Mouse (Mus musculus) embryonic stem cell, embryonic (primary cell): ENCODE data around the gene Ncapd3.

Experiments
- CTCF ChIA-PET, 4 experiments: fragments of 300-600 bp in 2 of 4; fragments of 350-600 bp in 2 of 4; sonication (Branson Sonifier 250); formaldehyde crosslinking; loops; one replicate each; lab custom pipeline; 2022; ENCODE audit warnings: inconsistent platforms in 2 of 4; lab: Charles Lee
- POLR2A ChIA-PET, 4 experiments: fragments of 300-600 bp in 2 of 4; fragments of 350-600 bp in 2 of 4; sonication (Branson Sonifier 250); formaldehyde crosslinking; loops; one replicate each; lab custom pipeline; 2022; ENCODE audit warnings: antibody characterized with exemption in 4 of 4, inconsistent platforms in 1 of 4; lab: Charles Lee

Ncapd3 gene

DNA sequence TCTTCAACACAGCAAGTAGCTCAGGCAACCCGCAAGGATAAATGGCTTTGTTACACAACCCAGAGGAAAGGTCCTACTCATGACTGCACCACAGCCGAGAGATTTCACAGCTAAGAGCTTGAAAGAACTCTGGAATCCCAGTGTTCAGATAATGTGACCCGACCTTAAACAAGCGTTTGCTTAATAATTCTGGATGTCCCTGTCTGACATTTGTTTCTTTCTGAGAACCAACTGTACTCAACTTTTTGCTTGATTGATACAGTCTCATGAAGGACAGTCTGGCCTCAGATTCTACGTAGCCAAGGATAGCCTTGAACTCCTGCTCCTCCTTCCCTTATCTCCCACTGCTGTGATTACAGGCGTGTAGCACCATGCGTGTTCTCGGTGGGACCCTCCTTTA is 106.7 kb downstream of the Ncapd3 start:
- ChIA-PET CTCF (interaction anchor here in 1 of 4 experiments (0.7 kb wide), 1 partner anchor 32 kb away, joined by 3 read pairs; no protein-coding TSS in a partner anchor), POLR2A (interaction anchor here in 1 of 4 experiments (0.8 kb wide), 1 partner anchor 8 kb away, joined by 3 read pairs; no protein-coding TSS in a partner anchor)

DNA sequence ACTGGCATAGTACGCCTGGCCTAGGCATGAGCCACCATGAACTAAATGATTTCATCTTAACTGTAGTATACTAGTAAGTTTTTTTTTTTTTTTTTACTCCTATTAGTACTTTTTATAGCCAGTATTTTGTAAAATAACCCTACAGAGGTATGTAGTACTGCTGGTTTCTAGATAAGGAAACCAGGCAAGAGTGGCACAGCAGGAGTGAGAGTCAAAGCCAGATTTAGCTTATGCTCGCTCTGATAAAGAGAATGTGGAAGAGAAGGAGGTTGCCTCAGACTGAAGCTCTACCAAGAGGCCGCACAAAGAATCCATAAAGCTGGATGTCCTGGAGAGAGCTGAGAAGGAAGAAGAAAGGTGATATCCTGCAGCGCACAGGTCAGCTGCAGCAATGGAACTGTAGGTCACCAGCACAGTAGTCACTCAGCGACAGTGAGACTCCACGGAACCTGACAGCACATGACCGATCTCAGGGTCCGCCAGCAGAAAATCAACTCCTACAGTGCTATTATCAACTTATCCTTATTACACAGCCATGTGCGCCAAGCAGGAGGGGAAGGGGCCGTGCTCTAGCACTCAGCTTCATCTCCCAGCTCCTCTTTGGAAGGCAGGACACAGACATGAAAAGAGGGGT is 110.6 kb downstream of the Ncapd3 start:
- ChIA-PET CTCF (interaction anchor here in 2 of 4 experiments (0.7 to 1.0 kb wide), 4 partner anchors 14 to 162 kb away, joined by 3 to 6 read pairs (median 4); partner anchors contain the start of gene Jam3 (in 1 of the 2)), POLR2A (interaction anchor here in 3 of 4 experiments (0.5 to 1.4 kb wide), 9 partner anchors 14 to 632 kb away, joined by 3 to 6 read pairs (median 3); no protein-coding TSS in a partner anchor)

DNA sequence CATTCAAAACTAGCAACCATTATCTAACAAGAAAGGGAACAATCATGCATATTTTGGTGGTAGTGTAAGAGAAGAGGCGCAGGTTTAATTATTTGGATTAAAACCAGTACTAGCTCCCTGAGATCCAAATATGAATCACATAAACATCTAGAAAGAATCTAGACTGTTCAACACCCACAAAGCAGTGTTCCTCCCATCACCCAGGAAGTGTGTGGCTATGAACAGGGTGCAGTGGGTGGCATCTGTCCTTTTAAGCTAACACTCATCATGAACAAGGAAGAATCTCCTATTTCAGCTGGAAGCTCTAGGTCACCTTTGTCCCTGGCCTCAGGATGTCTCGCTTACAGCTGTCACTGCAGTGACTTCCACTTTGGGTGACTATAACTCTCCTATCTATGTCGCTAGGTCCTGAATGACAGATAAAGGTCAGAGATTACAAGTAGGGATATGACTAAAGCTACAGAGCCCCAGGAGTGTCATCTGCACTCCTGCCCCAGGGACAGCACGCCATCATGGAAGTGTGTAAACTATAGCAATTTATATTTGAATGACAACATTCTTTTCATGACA is 114.4 kb downstream of the Ncapd3 start:
- POLR2A ChIA-PET, result interaction anchor here in 3 of 4 experiments (0.6 to 3.8 kb wide), 9 partner anchors 11 to 208 kb away, joined by 3 to 12 read pairs (median 5); partner anchors contain the start of gene Jam3 (in 2 of the 3)

More for the DNA sequence above, 114.4 kb downstream of the Ncapd3 start:
- CTCF ChIA-PET, result interaction anchor here in 2 of 4 experiments (0.6 to 0.7 kb wide), 2 partner anchors 10 to 32 kb away, joined by 3 read pairs; no protein-coding TSS in a partner anchor
